Mouse (Mus musculus): Measurements from ENCODE around the gene BC005624.
"Not testable (repeated sequence)": the region's sequence is repeated elsewhere in the genome, so short reads cannot be mapped to it uniquely, and the experiment has no call there.

BC005624 gene

GRCm38 (mm10) chr2:30967352-30968327 is 14.4 kb downstream of the BC005624 start, which contains the start of gene Tor1a:
TSS of gene Tor1a (minus strand) at chr2:30967933.
- DNase-seq (ENCODE audit: low spot score): peak; percentile 91

- DNase-seq (ENCODE audit: low spot score): no peak
These were observed 15.2 kb downstream of the BC005624 start for GRCm38 (mm10) chr2:30966826-30967225.

- no peak for DNase-seq (ENCODE audit: low spot score)
These were observed 16.4 kb downstream of the BC005624 start for GRCm38 (mm10) chr2:30965627-30966026.

GRCm38 (mm10) chr2:30962570-30963254 is 19.3 kb downstream of the BC005624 start:
- DNase-seq (ENCODE audit: low spot score): no peak

- DNase-seq (ENCODE audit: low spot score): no peak
These were observed 22.1 kb downstream of the BC005624 start for GRCm38 (mm10) chr2:30959856-30960255.

GRCm38 (mm10) chr2:30958726-30959125 is 23.3 kb downstream of the BC005624 start:
- no peak for DNase-seq (ENCODE audit: low spot score)

GRCm38 (mm10) chr2:30957511-30957910 is 24.5 kb downstream of the BC005624 start:
- DNase-seq (ENCODE audit: low spot score): no peak

- no peak for DNase-seq (ENCODE audit: low spot score)
These were observed 27.2 kb downstream of the BC005624 start for GRCm38 (mm10) chr2:30954797-30955196.

- peak; percentile 87 for DNase-seq (ENCODE audit: low spot score)
These were observed 29.0 kb downstream of the BC005624 start, which contains the start of gene Tor1b for GRCm38 (mm10) chr2:30952824-30953490. TSS of gene Tor1b (plus strand) at chr2:30952959.

GRCm38 (mm10) chr2:30952457-30952823 is 29.6 kb downstream of the BC005624 start:
- no peak for DNase-seq (ENCODE audit: low spot score)

- peak; percentile 54 for DNase-seq (ENCODE audit: low spot score)
These were observed 39.4 kb downstream of the BC005624 start for GRCm38 (mm10) chr2:30942603-30943011.

GRCm38 (mm10) chr2:30942116-30942515 is 39.9 kb downstream of the BC005624 start:
- not testable (repeated sequence) for DNase-seq (ENCODE audit: low spot score)

- no peak for DNase-seq (ENCODE audit: low spot score)
These were observed 40.4 kb downstream of the BC005624 start for GRCm38 (mm10) chr2:30941586-30941985.

GRCm38 (mm10) chr2:30938574-30938991 is 43.4 kb downstream of the BC005624 start:
- DNase-seq (ENCODE audit: low spot score): no peak

GRCm38 (mm10) chr2:30937731-30938130 is 44.3 kb downstream of the BC005624 start:
- DNase-seq (ENCODE audit: low spot score): no peak

- DNase-seq (ENCODE audit: low spot score): no peak
These were observed 45.2 kb downstream of the BC005624 start for GRCm38 (mm10) chr2:30936808-30937207.

GRCm38 (mm10) chr2:30933917-30934450 is 48.0 kb downstream of the BC005624 start:
- peak; percentile 86 for DNase-seq (ENCODE audit: low spot score)

GRCm38 (mm10) chr2:30933032-30933431 is 49.0 kb downstream of the BC005624 start:
- no peak for DNase-seq (ENCODE audit: low spot score)

GRCm38 (mm10) chr2:30931922-30932321 is 50.1 kb downstream of the BC005624 start:
- DNase-seq (ENCODE audit: low spot score): no peak

GRCm38 (mm10) chr2:30930846-30931245 is 51.2 kb downstream of the BC005624 start:
- not testable (repeated sequence) for DNase-seq (ENCODE audit: low spot score)

GRCm38 (mm10) chr2:30929483-30930045 is 52.4 kb downstream of the BC005624 start, which contains the start of gene Ptges:
TSS of gene Ptges (minus strand) at chr2:30929863.
- DNase-seq (ENCODE audit: low spot score): peak; percentile 77

Measured in layer of hippocampus, adult 11-12 months (tissue).